16 mouse cellular contexts compared by ENCODE assay signal in the genomic region with DNA sequence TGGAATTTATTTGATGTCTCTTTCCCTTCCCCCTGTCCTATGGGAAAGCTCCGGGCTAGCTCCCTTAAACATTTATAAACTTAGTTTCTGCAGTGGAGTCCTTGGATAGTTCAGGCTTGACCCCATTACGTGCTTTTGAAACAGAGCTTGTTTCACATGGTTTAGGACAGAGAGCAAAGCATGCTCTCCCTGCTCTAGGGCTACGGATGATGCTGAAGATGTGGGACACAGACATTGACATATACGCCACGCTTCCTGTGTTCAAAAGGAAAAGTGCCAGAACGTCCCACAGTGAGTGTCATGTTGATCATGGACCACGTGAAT.
DNase-seq lines count a peak whose midpoint lies in the region; ATAC-seq and TF ChIP-seq lines count a peak whose summit lies in the region.
"Had no signal": no experiment of that assay in that cellular context is flagged by ENCODE, and none has a peak within 500 bp of the region (broad histone marks: within the 10 kb centered on the region; RNA-seq: fewer than 3 reads in every experiment).

No protein-coding gene starts in this region.

- intact Hi-C loops in gastrocnemius, adult 2 months (cut with DNase I) = no loop called here

- ATAC-seq in lung, embryonic 15.5 days (ENCODE audit: borderline replicate concordance, extremely low read depth, low FRiP score, low TSS enrichment) = no peak; the same call in 1 of the 2 replicates
- no peak for ATAC-seq in embryonic facial prominence, embryonic 15.5 days (ENCODE audit: insufficient number of reproducible peaks, low FRiP score, low TSS enrichment, low read depth)

- no peak overlapping the region for H3K9ac ChIP-seq in lung, embryonic 15.5 days
- H3K9ac ChIP-seq in embryonic facial prominence, embryonic 15.5 days = no peak overlapping the region
- H3K9ac ChIP-seq: heart, embryonic 12.5 days had no signal

- H3K4me2 ChIP-seq in lung, embryonic 15.5 days = peak overlapping the region; percentile 20; the same call in 1 of the 2 replicates
- no peak overlapping the region for H3K4me2 ChIP-seq in embryonic facial prominence, embryonic 15.5 days (replicated peaks)
- H3K4me2 ChIP-seq: heart, embryonic 12.5 days; liver, embryonic 11.5 days had no signal

- no peak overlapping the region for H3K4me3 ChIP-seq in gastrocnemius, adult 2 months
- H3K4me3 ChIP-seq in lung, embryonic 15.5 days = no peak overlapping the region
- H3K4me3 ChIP-seq in embryonic facial prominence, embryonic 15.5 days (replicated peaks) = no peak overlapping the region
- H3K4me3 ChIP-seq: heart, embryonic 12.5 days; left cerebral cortex, adult 2 months had no signal

- H3K36me3 ChIP-seq in lung, embryonic 15.5 days = no peaks in the 10 kb centered on the region
- H3K36me3 ChIP-seq in embryonic facial prominence, embryonic 15.5 days = no peaks in the 10 kb centered on the region
- H3K36me3 ChIP-seq: heart, embryonic 12.5 days had no signal

- H3K27me3 ChIP-seq in lung, embryonic 15.5 days = no peaks in the 10 kb centered on the region
- no peaks in the 10 kb centered on the region for H3K27me3 ChIP-seq in embryonic facial prominence, embryonic 15.5 days
- H3K27me3 ChIP-seq: heart, embryonic 12.5 days had no signal

- peak overlapping the region; percentile 28; the same call in 1 of the 2 replicates for H3K27ac ChIP-seq in gastrocnemius, adult 2 months
- peak overlapping the region; percentile 90 for H3K27ac ChIP-seq in lung, embryonic 15.5 days
- peak overlapping the region; percentile 72 for H3K27ac ChIP-seq in embryonic facial prominence, embryonic 15.5 days (replicated peaks)
- H3K27ac ChIP-seq: left cerebral cortex, adult 2 months had no signal

- H3K9me3 ChIP-seq in lung, embryonic 15.5 days = no peaks in the 10 kb centered on the region
- H3K9me3 ChIP-seq in embryonic facial prominence, embryonic 15.5 days (replicated peaks) = no peaks in the 10 kb centered on the region
- H3K9me3 ChIP-seq: heart, embryonic 12.5 days had no signal

- H3K4me1 ChIP-seq in lung, embryonic 15.5 days = peaks cover 18% of the 10 kb centered on the region
- H3K4me1 ChIP-seq in embryonic facial prominence, embryonic 15.5 days = peaks cover 20% of the 10 kb centered on the region
- H3K4me1 ChIP-seq: heart, embryonic 12.5 days had no signal

- 21% methylated on average over 7 of the region's 7 CpGs for WGBS in lung, embryonic 15.5 days
- WGBS in embryonic facial prominence, embryonic 15.5 days = 49% methylated on average over 7 of the region's 7 CpGs

- no peak for DNase-seq in gastrocnemius, adult 2 months
- no peak for DNase-seq in gastrocnemius, adult 8-10 months (ENCODE audit: low spot score in 2 of 2)
- no peak for DNase-seq in lung, postnatal 25 days (ENCODE audit: low spot score)
- peak; percentile 45 for DNase-seq in neural tube, embryonic 10.5 days (ENCODE audit: extremely low spot score, low spot score)
- no peak for DNase-seq in right cerebral cortex, postnatal 10 days (ENCODE audit: low spot score in 2 of 2)
- DNase-seq in layer of hippocampus, postnatal 14 days (ENCODE audit: low spot score in 2 of 2) = no peak
- DNase-seq: adrenal gland, postnatal 36 days; cerebellum, adult 9-11 months; gastrocnemius, postnatal 36 days; heart, postnatal 36 days; midbrain, embryonic 14.5 days had no signal

- TF ChIP-seq CTCF in gastrocnemius, adult 2 months (IDR thresholded peaks at IDR 0.05) = no peak

Comparison
In these comparisons a context has a peak if more than half of its experiments do, and no peak if none do; other contexts are left out.
1. H3K27ac ChIP-seq: peak in every context shown above with its lines; median percentile 90 in lung, embryonic 15.5 days; 72 in embryonic facial prominence, embryonic 15.5 days; 28 in gastrocnemius, adult 2 months.